23 mouse cellular contexts compared by ENCODE assay signal in the genomic region with DNA sequence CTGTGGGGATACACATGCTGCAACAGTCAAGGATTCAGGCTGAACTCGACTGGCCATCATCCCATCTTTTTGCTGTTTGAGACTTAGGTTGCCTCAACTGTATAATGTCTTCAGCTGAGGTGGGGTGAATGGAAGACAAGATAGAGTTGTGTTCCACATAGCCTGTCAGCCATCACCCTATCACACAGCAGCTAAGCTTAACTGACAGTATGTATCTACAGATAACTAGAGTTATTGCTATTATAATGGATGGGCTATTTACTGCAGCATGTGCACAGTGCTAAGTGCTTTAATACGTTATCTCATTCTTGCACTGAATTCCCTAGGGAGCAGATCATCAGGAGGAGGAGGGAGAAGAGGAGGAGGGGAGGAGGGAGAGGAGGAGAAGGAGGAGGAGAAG.
A peak's percentile ranks its signal among the peaks of the same experiment; 100 is the strongest.
DNase-seq lines count a peak whose midpoint lies in the region; ATAC-seq and TF ChIP-seq lines count a peak whose summit lies in the region.
"Had no signal": no experiment of that assay in that cellular context is flagged by ENCODE, and none has a peak within 500 bp of the region (broad histone marks: within the 10 kb centered on the region; RNA-seq: fewer than 3 reads in every experiment).

No protein-coding gene starts in this region.

- H3K36me3 ChIP-seq in forebrain, embryonic 12.5 days (replicated peaks), result 0 out of 2 replicates have a peak, but pooled peaks cover 3% of the 10 kb centered on the region
- peaks cover under 1% of the 10 kb centered on the region; the same call in 1 of the 2 replicates for H3K36me3 ChIP-seq in forebrain, embryonic 13.5 days (ENCODE audit: poor library complexity, severe bottlenecking)
- no peaks in the 10 kb centered on the region for H3K36me3 ChIP-seq in midbrain, embryonic 13.5 days
- no peaks in the 10 kb centered on the region for H3K36me3 ChIP-seq in midbrain, embryonic 10.5 days
- no peaks in the 10 kb centered on the region for H3K36me3 ChIP-seq in MEL (ENCODE audit: control insufficient read depth in 1 of 2, insufficient read depth in 2 of 2, low read length in 2 of 2)
- H3K36me3 ChIP-seq in embryonic facial prominence, embryonic 10.5 days (replicated peaks), result peaks cover 5% of the 10 kb centered on the region; the same call in 1 of the 2 replicates

- no peak for TF ChIP-seq CTCF in MEL (IDR thresholded peaks at IDR 0.05 in 2 of 3, conservative IDR thresholded peaks at IDR 0.05 in 1 of 3; ENCODE audit: control insufficient read depth in 1 of 3, insufficient read depth in 1 of 3, low read depth in 2 of 3, low read length in 3 of 3, poor library complexity in 1 of 3, severe bottlenecking in 1 of 3)

- TF ChIP-seq EP300 in MEL (IDR thresholded peaks at IDR 0.05; ENCODE audit: low read depth in 1 of 2, low read length in 2 of 2), result peak in 1 of 2 experiments; percentile 62; a peak in 3 of 4 replicates

- no peak overlapping the region for H3K4me3 ChIP-seq in forebrain, embryonic 12.5 days (replicated peaks)
- no peak overlapping the region for H3K4me3 ChIP-seq in forebrain, embryonic 13.5 days
- H3K4me3 ChIP-seq in midbrain, embryonic 13.5 days (replicated peaks), result no peak overlapping the region
- H3K4me3 ChIP-seq in midbrain, embryonic 10.5 days, result no peak overlapping the region
- H3K4me3 ChIP-seq in MEL (ENCODE audit: control insufficient read depth in 1 of 2, insufficient read depth in 1 of 2, low read depth in 2 of 2, low read length in 2 of 2), result no peak overlapping the region
- no peak overlapping the region for H3K4me3 ChIP-seq in embryonic facial prominence, embryonic 10.5 days
- H3K4me3 ChIP-seq: embryonic facial prominence, embryonic 13.5 days; erythroblast, embryonic 14.5 days; gastrocnemius, adult 2 months had no signal

- TF ChIP-seq POLR2A in MEL (IDR thresholded peaks at IDR 0.05; ENCODE audit: control insufficient read depth in 1 of 2, insufficient read depth in 1 of 2, low read depth in 1 of 2, low read length in 2 of 2, poor library complexity in 1 of 2), result no peak

- no peak overlapping the region for H3K27ac ChIP-seq in forebrain, embryonic 12.5 days
- H3K27ac ChIP-seq in forebrain, embryonic 13.5 days, result no peak overlapping the region
- H3K27ac ChIP-seq in midbrain, embryonic 13.5 days, result no peak overlapping the region
- no peak overlapping the region for H3K27ac ChIP-seq in midbrain, embryonic 10.5 days (replicated peaks)
- H3K27ac ChIP-seq in MEL (ENCODE audit: control insufficient read depth, low read depth, low read length), result no peak overlapping the region
- no peak overlapping the region for H3K27ac ChIP-seq in embryonic facial prominence, embryonic 10.5 days (replicated peaks)
- H3K27ac ChIP-seq: embryonic facial prominence, embryonic 13.5 days; gastrocnemius, adult 2 months; hindbrain, embryonic 14.5 days had no signal

- no peaks in the 10 kb centered on the region for H3K79me2 ChIP-seq in MEL (ENCODE audit: control insufficient read depth, insufficient read depth, low read length, poor library complexity)

- H3K4me1 ChIP-seq in forebrain, embryonic 12.5 days, result peaks cover 39% of the 10 kb centered on the region
- H3K4me1 ChIP-seq in forebrain, embryonic 13.5 days, result peaks cover 55% of the 10 kb centered on the region
- H3K4me1 ChIP-seq in midbrain, embryonic 13.5 days (replicated peaks), result peaks cover 31% of the 10 kb centered on the region
- H3K4me1 ChIP-seq in midbrain, embryonic 10.5 days, result peaks cover 31% of the 10 kb centered on the region
- peaks cover 0 to 2% of the 10 kb centered on the region in 2 experiments; a peak in 2 of 4 replicates for H3K4me1 ChIP-seq in MEL (ENCODE audit: control insufficient read depth in 1 of 2, insufficient read depth in 2 of 2, low read length in 2 of 2)
- peaks cover 44% of the 10 kb centered on the region for H3K4me1 ChIP-seq in embryonic facial prominence, embryonic 10.5 days

- no peaks in the 10 kb centered on the region for H3K27me3 ChIP-seq in forebrain, embryonic 12.5 days
- no peaks in the 10 kb centered on the region for H3K27me3 ChIP-seq in forebrain, embryonic 13.5 days
- H3K27me3 ChIP-seq in midbrain, embryonic 13.5 days, result no peaks in the 10 kb centered on the region
- no peaks in the 10 kb centered on the region for H3K27me3 ChIP-seq in midbrain, embryonic 10.5 days (ENCODE audit: low read depth, poor library complexity, severe bottlenecking)
- H3K27me3 ChIP-seq in MEL (ENCODE audit: control insufficient read depth in 1 of 2, insufficient read depth in 2 of 2, low read length in 2 of 2), result no peaks in the 10 kb centered on the region
- H3K27me3 ChIP-seq in embryonic facial prominence, embryonic 10.5 days (replicated peaks; ENCODE audit: low read depth, poor library complexity, severe bottlenecking), result 0 out of 2 replicates have a peak, but pooled peaks cover 4% of the 10 kb centered on the region
- H3K27me3 ChIP-seq: embryonic facial prominence, embryonic 13.5 days; Patski had no signal

- no peak for ATAC-seq in forebrain, embryonic 12.5 days (ENCODE audit: low FRiP score)
- no peak for ATAC-seq in forebrain, embryonic 13.5 days
- 0 out of 2 replicates have a peak, but pooled peaks have one; percentile 62 for ATAC-seq in midbrain, embryonic 13.5 days
- peak; percentile 81 for ATAC-seq in megakaryocyte progenitor cell, adult 5-6 weeks (replicated peaks; ENCODE audit: poor library complexity)
- ATAC-seq: forebrain, embryonic 14.5 days; forebrain, postnatal 0 days; Patski had no signal

- 0 out of 2 replicates have a peak overlapping the region, but pooled peaks have one; percentile 33 for H3K9ac ChIP-seq in forebrain, embryonic 12.5 days
- no peak overlapping the region for H3K9ac ChIP-seq in forebrain, embryonic 13.5 days
- no peak overlapping the region for H3K9ac ChIP-seq in midbrain, embryonic 13.5 days (replicated peaks)
- H3K9ac ChIP-seq in MEL (ENCODE audit: control insufficient read depth, low read depth, low read length, poor library complexity, severe bottlenecking), result no peak overlapping the region
- H3K9ac ChIP-seq: embryonic facial prominence, embryonic 13.5 days; forebrain, postnatal 0 days; hindbrain, embryonic 14.5 days had no signal

- H3K4me2 ChIP-seq in forebrain, embryonic 12.5 days, result no peak overlapping the region
- H3K4me2 ChIP-seq in forebrain, embryonic 13.5 days, result no peak overlapping the region
- H3K4me2 ChIP-seq in midbrain, embryonic 13.5 days (replicated peaks), result no peak overlapping the region
- H3K4me2 ChIP-seq: embryonic facial prominence, embryonic 13.5 days; heart, embryonic 11.5 days; hindbrain, embryonic 14.5 days had no signal

- DNase-seq in midbrain, embryonic 10.5 days (ENCODE audit: low spot score), result no peak
- peak; percentile 38 for DNase-seq in MEL (ENCODE audit: low read depth, low spot score)
- no peak for DNase-seq in kidney, postnatal 4 days
- DNase-seq in embryonic facial prominence, embryonic 10.5 days (ENCODE audit: low spot score), result no peak
- DNase-seq: adrenal gland, postnatal 10 days; adrenal gland, postnatal 36 days; cerebellum, adult 18-20 months; cerebellum, adult 9-10 months; cerebellum, postnatal 14 days; forebrain, postnatal 0 days; gastrocnemius, adult 2 months; gastrocnemius, postnatal 14 days; heart, adult 11 months had no signal

- no peaks in the 10 kb centered on the region for H3K9me3 ChIP-seq in forebrain, embryonic 12.5 days
- H3K9me3 ChIP-seq in forebrain, embryonic 13.5 days (replicated peaks), result no peaks in the 10 kb centered on the region; the same call in 1 of the 2 replicates
- H3K9me3 ChIP-seq in midbrain, embryonic 13.5 days, result no peaks in the 10 kb centered on the region
- no peaks in the 10 kb centered on the region for H3K9me3 ChIP-seq in midbrain, embryonic 10.5 days (replicated peaks)
- no peaks in the 10 kb centered on the region; the same call in 1 of the 2 replicates for H3K9me3 ChIP-seq in MEL (replicated peaks; ENCODE audit: insufficient read depth, low read length)
- H3K9me3 ChIP-seq in embryonic facial prominence, embryonic 10.5 days, result no peaks in the 10 kb centered on the region

- 78% methylated on average over 2 of the region's 2 CpGs for WGBS in forebrain, embryonic 12.5 days
- WGBS in forebrain, embryonic 13.5 days, result 58% methylated on average over 2 of the region's 2 CpGs
- 49% methylated on average over 2 of the region's 2 CpGs for WGBS in midbrain, embryonic 13.5 days
- WGBS in midbrain, embryonic 10.5 days, result 84% methylated on average over 2 of the region's 2 CpGs
- 72% methylated on average over 2 of the region's 2 CpGs for WGBS in embryonic facial prominence, embryonic 10.5 days

- TF ChIP-seq RAD21 in MEL (IDR thresholded peaks at IDR 0.05; ENCODE audit: low read depth, low read length), result no peak

TF ChIP-seq in MEL, 35 proteins besides CTCF, POLR2A, EP300 and RAD21:
- TF ChIP-seq SIN3A (IDR thresholded peaks at IDR 0.05; ENCODE audit: low read length) (0 out of 2 replicates have a peak, but pooled peaks have one; percentile 21), E2F4 (IDR thresholded peaks at IDR 0.05; ENCODE audit: borderline replicate concordance, low read depth, low read length) (no peak), RCOR1 (IDR thresholded peaks at IDR 0.05; ENCODE audit: low read depth, low read length) (0 out of 2 replicates have a peak, but pooled peaks have one; percentile 12), GATA1 (IDR thresholded peaks at IDR 0.05; ENCODE audit: low read depth, low read length) (0 out of 2 replicates have a peak, but pooled peaks have one; percentile 25), ZMIZ1 (IDR thresholded peaks at IDR 0.05; ENCODE audit: low read depth, low read length) (0 out of 2 replicates have a peak, but pooled peaks have one; percentile 18), TAL1 (IDR thresholded peaks at IDR 0.05; ENCODE audit: low read length) (no peak), BHLHE40 (IDR thresholded peaks at IDR 0.05; ENCODE audit: borderline replicate concordance, low read depth, low read length) (no peak), ETS1 (IDR thresholded peaks at IDR 0.05; ENCODE audit: low read depth, low read length) (peak; percentile 35; the same call in 1 of the 2 replicates), MYB (IDR thresholded peaks at IDR 0.05; ENCODE audit: low read depth, low read length) (no peak), MAFK (IDR thresholded peaks at IDR 0.05; ENCODE audit: borderline replicate concordance, low read depth, low read length) (no peak), TCF12 (IDR thresholded peaks at IDR 0.05; ENCODE audit: low read depth, low read length) (peak; percentile 37; the same call in 1 of the 2 replicates)

Comparison
In these comparisons a context has a peak if more than half of its experiments do, and no peak if none do; other contexts are left out.
1. ATAC-seq: peak in midbrain, embryonic 13.5 days (single experiment) and megakaryocyte progenitor cell, adult 5-6 weeks (single experiment); none in forebrain, embryonic 12.5 days (single experiment) and forebrain, embryonic 13.5 days (single experiment).